Mouse (Mus musculus) cerebellum, adult (tissue): ENCODE measurements around the gene Tk2.
"Not testable (repeated sequence)": the region's sequence is repeated elsewhere in the genome, so short reads cannot be mapped to it uniquely, and the experiment has no call there.

Experiments
- ATAC-seq: cut with Nextera tagmentation; 2 replicates; pipeline ENCODE4 v1.9.2; 2017; ENCODE audit warnings: mild to moderate bottlenecking, moderate library complexity, mixed read lengths; ENCODE audit not compliant: insufficient number of reproducible peaks, low FRiP score, low TSS enrichment

The Tk2 gene

GRCm38 (mm10) chr8:104248276-104248675 lies at the start of gene Tk2:
Tk2 (minus strand) TSS chr8:104248558.
- ATAC-seq = peak; percentile 78

- no peak for ATAC-seq
Measured at GRCm38 (mm10) chr8:104294396-104294795, 46.0 kb upstream of the Tk2 start.

DNA sequence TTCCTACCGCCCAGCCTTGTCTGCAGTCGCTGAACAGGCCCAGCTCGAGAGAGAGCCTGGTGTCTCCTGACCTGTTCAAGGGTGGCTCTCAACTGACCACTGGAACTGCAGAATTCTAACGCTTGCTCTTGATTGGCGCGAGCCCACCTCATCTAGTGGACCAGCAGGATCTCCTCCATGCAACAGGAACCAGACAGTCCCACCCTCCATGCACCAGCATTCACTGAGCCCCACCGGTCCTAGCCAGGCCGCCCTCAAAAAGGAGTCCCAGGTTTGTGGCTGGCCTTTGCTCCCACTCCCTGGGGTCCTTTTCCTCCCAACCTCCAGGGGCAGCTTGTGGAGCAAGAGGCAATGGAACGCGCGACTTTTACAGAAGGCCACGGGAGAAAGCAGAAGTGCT lies 44.7 kb upstream of the Tk2 start, which contains the start of gene Cmtm2a:
TSS of gene Cmtm2a (minus strand) at position 101 of the 400 bp plus-strand sequence.
- not testable (repeated sequence) for ATAC-seq

GRCm38 (mm10) chr8:104268937-104269440 lies 20.6 kb upstream of the Tk2 start:
- no peak for ATAC-seq

DNA sequence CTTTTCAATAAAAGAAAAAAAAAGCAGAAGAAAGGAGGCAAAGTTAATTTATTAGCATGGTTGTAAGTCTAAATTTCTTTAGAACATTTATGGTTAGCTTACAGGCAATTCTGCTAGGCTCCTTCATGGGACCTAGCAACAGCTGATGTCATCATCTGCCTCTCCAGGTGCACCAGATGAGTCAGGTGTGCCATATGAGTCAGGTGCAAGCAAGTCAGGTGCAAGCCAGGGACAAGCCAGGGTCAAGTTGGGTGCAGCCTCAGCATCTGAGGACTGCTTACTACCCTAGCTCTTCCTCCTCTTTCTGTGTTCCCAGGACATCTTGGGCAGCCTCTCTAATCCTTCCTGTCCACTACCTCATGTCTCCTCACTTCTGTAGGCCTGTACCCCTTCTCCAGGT lies 20.0 kb upstream of the Tk2 start:
- ATAC-seq = no peak

GRCm38 (mm10) chr8:104264271-104264935 lies 16.0 kb upstream of the Tk2 start:
- ATAC-seq = not testable (repeated sequence)

DNA sequence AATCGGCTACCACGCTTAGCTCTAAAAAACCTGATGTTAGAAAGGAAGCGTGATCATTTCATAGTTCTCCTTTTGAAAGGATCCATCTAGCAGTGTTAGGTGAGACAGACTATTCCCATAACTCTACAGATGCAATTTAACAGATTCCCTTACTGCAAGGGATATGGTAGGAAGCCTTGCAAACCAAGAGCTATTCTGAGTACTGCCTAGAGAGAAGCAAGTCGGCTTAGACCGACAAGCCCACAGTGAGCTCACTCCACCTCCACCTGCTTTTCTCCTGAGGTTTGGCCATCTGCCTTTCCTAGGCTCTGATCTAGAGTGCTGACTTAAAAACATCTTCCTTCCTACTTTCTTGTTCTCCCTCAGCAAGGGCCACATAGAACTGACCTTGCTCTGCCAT lies 13.4 kb upstream of the Tk2 start:
- ATAC-seq = not testable (repeated sequence)

- ATAC-seq = no peak
Measured at GRCm38 (mm10) chr8:104253016-104253415, 4.7 kb upstream of the Tk2 start.

GRCm38 (mm10) chr8:104251461-104251860 lies 3.1 kb upstream of the Tk2 start:
- ATAC-seq = no peak

GRCm38 (mm10) chr8:104250439-104251367 lies 2.3 kb upstream of the Tk2 start, which contains the start of gene Cklf:
Cklf (plus strand) TSS chr8:104250861.
- ATAC-seq = peak; percentile 68

GRCm38 (mm10) chr8:104249442-104249996 lies 1.2 kb upstream of the Tk2 start:
- no peak for ATAC-seq

GRCm38 (mm10) chr8:104247908-104248275 lies 466 bp downstream of the Tk2 start:
- ATAC-seq = 0 out of 2 replicates have a peak, but pooled peaks have one; percentile 24

GRCm38 (mm10) chr8:104247054-104247907 lies 1.1 kb downstream of the Tk2 start:
- ATAC-seq = no peak

- no peak for ATAC-seq
Measured at GRCm38 (mm10) chr8:104246621-104247020, 1.7 kb downstream of the Tk2 start.

DNA sequence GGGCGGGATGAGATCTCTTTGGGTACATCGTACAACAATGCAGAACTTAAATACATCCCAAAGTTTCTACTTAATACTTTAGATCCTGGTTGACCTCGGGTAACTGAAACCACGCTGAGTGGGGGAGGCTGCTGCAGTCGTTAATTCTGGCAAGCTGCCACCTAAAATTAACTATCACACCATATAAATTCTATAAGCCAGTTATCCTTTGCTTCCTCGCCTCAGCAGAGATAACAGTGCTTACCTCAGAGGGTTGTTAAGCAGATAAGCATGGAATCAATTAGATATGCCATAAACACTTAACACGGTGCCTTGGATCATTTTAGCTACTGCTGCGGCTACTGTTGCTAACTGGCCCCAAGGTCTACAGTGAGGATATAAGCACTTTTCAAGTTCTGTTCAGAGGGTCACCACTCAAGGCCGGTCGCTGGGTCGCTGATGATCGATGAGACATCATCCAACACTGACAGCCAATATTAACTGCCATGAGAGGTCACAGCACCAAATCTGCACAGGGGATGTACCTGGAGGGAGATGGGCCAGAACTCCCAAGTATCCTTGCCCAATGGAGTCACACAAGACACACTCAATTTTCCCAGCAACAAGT lies 6.2 kb downstream of the Tk2 start:
- ATAC-seq = no peak

DNA sequence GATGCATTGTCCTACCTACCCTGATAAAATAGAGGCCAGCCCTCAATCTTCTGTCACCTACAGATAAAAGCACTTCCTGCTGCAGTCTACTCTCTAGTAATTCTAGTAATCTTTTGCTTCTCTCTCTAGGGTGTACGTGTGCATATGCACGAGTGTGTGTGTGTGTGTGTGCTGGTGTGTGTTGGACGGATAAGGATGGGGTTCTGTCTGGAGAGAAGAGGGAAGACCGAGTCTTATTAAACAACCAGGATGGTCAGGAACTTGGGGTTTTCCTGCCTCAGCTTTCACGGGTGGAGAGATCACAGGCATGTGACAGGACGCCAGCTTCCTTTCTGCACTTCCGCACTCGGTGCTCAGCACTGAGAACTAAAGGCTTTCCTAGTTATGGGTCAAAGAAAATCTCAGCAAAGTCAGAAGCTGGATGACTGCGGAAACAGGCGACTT lies 8.9 kb downstream of the Tk2 start:
- no peak for ATAC-seq

DNA sequence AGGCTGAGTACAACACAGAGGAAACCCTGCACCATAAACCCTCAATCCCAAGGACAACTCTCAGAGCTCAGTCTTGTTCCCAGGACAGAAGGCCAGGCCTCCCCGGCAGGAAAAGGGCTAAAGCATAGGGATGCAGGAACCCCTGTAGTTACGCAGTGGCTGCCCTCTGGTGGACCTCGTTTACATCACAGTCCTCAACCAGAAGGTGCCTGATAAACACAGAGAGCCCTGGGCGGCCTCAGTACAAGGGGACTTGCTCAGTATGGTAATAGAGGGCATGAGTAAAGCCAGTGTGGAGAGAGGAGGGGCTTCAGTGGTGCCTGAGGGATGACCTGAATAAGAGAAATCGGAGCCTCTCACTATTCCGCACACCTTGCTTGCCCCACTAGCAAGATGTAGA lies 13.8 kb downstream of the Tk2 start:
- no peak for ATAC-seq

- no peak for ATAC-seq
Measured at GRCm38 (mm10) chr8:104232919-104233318, 15.4 kb downstream of the Tk2 start.

- ATAC-seq = no peak
Measured at GRCm38 (mm10) chr8:104232039-104232438, 16.3 kb downstream of the Tk2 start.
